Mouse (Mus musculus): ENCODE measurements around the gene Ess2. TPM values are rescaled to one million over a fixed set of nuclear protein-coding genes. Genes with fewer than 3 reads are reported as not detected.

The Ess2 gene
- polyA plus RNA-seq (2014; fragmentation: Illumina TruSeq; extraction: RNeasy Lipid Tissue Mini Kit (QIAGEN cat#74804); ENCODE audit: low read depth, low replicate concordance), result 21.2 TPM

DNA sequence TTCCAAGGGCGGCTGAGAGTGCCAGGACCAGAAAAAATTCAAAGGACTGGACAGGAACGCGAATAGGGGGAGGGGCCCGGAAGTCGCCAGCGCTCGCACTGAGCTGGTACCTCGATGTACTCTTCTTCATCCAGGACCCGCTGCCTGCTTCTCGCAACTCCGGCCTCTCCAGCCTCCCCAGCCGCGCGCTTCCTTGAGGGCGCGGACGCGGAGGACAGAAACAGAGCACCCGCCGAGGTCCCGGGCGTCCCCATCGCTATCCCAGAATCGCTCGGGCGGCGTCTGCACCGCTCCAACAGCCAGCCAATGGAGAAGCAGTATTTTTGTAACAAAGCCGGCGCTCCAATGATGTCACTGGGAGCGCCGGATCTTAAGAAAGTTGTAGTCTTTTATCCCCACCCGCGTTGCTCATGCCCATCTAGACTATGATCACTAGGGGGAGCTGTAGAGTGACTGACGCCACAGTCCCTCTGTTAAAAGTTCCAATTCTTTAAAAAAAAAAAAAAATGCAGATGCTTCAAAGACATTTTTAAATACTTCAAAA is at the start of gene Ess2:
Gene Ess2 (minus strand): TSS at position 297 of the 544 bp plus-strand sequence.

DNA sequence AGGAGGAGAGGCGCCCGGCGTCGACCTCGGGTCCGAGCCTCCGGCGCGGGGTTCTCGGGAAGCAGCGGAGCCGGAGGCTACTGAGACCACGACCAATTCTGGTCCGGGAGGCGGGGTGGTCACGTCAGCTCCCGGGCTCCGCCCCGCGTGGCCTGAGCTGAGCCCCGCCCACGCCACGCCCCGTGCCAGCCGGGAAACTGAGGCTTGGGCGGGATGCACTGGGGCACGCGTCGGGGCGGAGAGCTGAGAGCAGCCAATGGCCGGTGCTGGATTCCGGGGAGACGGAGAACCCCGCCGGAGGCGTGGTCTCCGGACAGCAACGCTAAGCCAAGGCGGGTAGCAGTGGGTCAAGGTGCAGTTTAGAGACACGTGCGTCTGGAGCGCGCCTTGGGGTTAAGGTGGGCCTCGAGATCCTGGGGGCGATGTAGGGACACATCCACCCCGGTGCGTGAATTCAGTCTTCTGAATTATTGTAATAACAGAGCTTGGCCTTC is 17.0 kb upstream of the Ess2 start, which contains the start of gene Slc25a1:
Gene Slc25a1 (minus strand): TSS at position 133 of the 494 bp plus-strand sequence.

DNA sequence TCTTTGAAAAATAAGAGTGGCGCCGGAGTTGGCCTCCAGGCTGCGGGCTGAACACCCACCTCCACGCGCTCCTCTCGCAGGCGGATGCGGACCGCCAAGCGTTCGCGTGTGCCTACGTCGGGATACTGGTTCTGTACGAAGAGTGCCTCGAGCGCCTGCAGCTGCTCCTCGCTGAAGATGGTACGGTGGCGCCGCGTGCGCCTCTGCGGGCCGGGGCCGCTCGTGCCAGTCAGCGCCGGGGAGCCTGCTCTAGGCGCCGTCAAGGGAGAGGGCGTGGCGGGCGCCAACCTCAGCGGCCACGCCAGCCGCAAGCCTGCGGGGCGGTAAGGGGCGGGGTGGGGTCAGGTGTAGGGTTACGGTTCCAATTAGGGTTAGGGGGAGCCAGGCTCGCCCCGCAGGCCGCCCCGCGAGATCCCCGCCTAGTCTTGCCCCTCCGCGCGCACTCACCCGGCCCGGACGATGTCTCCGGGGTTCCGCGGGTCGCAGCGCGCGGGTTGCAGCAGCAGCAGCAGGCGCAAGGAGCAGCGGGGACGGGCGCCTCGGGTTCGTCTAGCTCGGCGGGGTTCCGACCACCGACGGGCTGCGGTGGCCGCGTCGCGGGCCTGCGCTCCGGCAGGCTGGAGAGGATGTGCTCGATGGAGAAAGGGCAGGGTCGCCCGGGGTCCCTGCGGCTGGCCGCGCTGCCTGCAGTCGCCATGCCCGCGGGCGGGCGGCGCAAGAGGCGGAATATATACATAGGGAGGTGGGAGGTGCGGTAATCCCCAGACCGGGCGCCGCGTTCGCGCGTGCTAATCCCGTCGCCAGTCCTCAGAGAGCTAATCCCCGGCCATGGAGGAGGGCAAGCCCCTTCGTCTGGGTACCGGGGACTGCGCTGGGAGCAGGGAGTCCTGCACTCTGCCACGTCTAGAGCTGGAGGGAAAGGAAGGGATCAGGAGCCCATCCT is 3.4 kb upstream of the Ess2 start, which contains the start of gene Gsc2:
Gene Gsc2 (minus strand): TSS at position 753 of the 943 bp plus-strand sequence.

DNA sequence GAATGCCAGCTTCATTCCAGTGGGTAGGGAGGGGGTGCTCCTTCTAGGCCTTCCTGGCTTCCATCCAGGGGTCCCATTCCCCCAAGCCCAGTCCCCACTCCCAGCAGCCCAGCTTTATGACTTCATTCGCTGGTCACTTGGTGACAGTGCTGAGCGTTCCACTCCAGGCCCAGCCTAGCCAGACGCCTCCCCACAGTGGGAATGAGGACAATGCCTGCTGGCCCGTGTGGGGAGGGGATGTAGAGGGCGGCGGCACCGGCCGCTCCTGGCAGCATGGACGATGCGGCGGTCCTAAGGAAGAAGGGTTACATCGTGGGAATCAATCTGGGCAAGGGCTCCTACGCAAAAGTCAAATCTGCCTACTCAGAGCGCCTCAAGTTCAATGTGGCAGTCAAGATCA is 12.7 kb downstream of the Ess2 start, which contains the start of the genes Dgcr2 and Tssk2:
Gene Dgcr2 (minus strand): TSS at position 101 of the 400 bp plus-strand sequence.
Gene Tssk2 (plus strand): TSS at position 176 of the 400 bp plus-strand sequence.

DNA sequence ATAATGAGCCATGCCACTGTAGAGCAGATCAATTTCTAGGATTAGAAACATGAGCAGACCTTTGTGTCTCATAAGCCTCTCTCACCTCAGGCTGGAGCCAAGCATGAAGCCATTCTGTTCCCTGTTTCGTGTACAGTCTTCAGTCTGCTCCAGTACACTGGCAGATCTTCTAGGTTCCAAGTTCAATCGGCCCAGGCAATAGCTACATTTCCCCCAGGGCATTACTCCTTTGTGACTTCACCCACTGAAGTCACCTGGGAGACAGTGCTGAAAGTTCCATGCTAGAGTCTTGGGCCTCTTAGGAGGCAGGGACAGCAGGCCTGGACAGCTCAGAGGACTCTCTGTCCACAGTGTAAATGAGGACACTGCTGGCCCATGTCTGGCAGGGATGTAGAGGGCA is 17.2 kb downstream of the Ess2 start, which contains the start of gene Tssk1:
Gene Tssk1 (plus strand): TSS at position 301 of the 400 bp plus-strand sequence.

DNA sequence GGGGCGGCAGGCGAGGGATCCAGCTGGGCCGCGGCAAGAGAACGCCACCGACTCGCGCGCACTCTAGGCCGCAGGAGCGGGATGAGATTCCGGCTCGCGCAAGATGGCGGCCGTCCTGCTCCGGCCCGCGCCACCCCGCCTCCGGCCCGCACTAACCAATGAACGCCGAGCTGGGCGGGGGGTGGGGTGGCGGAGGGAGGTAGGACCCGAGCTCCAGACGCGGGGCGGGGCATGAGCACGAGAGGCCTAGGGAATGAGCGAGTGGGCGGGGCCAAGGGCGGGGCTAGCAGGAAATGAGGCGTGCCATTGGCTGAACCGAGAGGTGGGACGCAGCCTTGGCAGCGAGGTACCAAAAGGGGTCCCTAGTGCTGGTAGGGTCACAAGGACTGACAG is 19.6 kb downstream of the Ess2 start, which contains the start of gene Gm20518:
Gene Gm20518 (minus strand): TSS at position 105 of the 393 bp plus-strand sequence.

Other genes starting within 250 kb of the Ess2 start
- 54.6 TPM for gene Med15, start 178.5 kb downstream of the Ess2 start, polyA plus RNA-seq (2014; fragmentation: Illumina TruSeq; extraction: RNeasy Lipid Tissue Mini Kit (QIAGEN cat#74804); ENCODE audit: low read depth, low replicate concordance)
- 31.0 TPM for gene Klhl22, start 151.7 kb downstream of the Ess2 start, polyA plus RNA-seq (2014; fragmentation: Illumina TruSeq; extraction: RNeasy Lipid Tissue Mini Kit (QIAGEN cat#74804); ENCODE audit: low read depth, low replicate concordance)
- gene Scarf2, start 114.1 kb downstream of the Ess2 start, polyA plus RNA-seq (2014; fragmentation: Illumina TruSeq; extraction: RNeasy Lipid Tissue Mini Kit (QIAGEN cat#74804); ENCODE audit: low read depth, low replicate concordance), result 11.8 TPM
- not detected for gene B830017H08Rik, start 78.2 kb downstream of the Ess2 start, polyA plus RNA-seq (2014; fragmentation: Illumina TruSeq; extraction: RNeasy Lipid Tissue Mini Kit (QIAGEN cat#74804); ENCODE audit: low read depth, low replicate concordance)
- gene Car15, start 73.0 kb downstream of the Ess2 start, polyA plus RNA-seq (2014; fragmentation: Illumina TruSeq; extraction: RNeasy Lipid Tissue Mini Kit (QIAGEN cat#74804); ENCODE audit: low read depth, low replicate concordance), result 1.2 TPM
- gene Gm20518, start 19.7 kb downstream of the Ess2 start, polyA plus RNA-seq (2014; fragmentation: Illumina TruSeq; extraction: RNeasy Lipid Tissue Mini Kit (QIAGEN cat#74804); ENCODE audit: low read depth, low replicate concordance), result 0.40 TPM
- 2.1 TPM for gene Tssk1, start 17.1 kb downstream of the Ess2 start, polyA plus RNA-seq (2014; fragmentation: Illumina TruSeq; extraction: RNeasy Lipid Tissue Mini Kit (QIAGEN cat#74804); ENCODE audit: low read depth, low replicate concordance)
- 54.6 TPM for gene Dgcr2, start 12.8 kb downstream of the Ess2 start, polyA plus RNA-seq (2014; fragmentation: Illumina TruSeq; extraction: RNeasy Lipid Tissue Mini Kit (QIAGEN cat#74804); ENCODE audit: low read depth, low replicate concordance)
- 11.3 TPM for gene Tssk2, start 12.7 kb downstream of the Ess2 start, polyA plus RNA-seq (2014; fragmentation: Illumina TruSeq; extraction: RNeasy Lipid Tissue Mini Kit (QIAGEN cat#74804); ENCODE audit: low read depth, low replicate concordance)
- not detected for gene Gsc2, start 3.7 kb upstream of the Ess2 start, polyA plus RNA-seq (2014; fragmentation: Illumina TruSeq; extraction: RNeasy Lipid Tissue Mini Kit (QIAGEN cat#74804); ENCODE audit: low read depth, low replicate concordance)
- gene Slc25a1, start 16.9 kb upstream of the Ess2 start, polyA plus RNA-seq (2014; fragmentation: Illumina TruSeq; extraction: RNeasy Lipid Tissue Mini Kit (QIAGEN cat#74804); ENCODE audit: low read depth, low replicate concordance), result 152 TPM
- not detected for gene Vpreb2, start 69.1 kb upstream of the Ess2 start, polyA plus RNA-seq (2014; fragmentation: Illumina TruSeq; extraction: RNeasy Lipid Tissue Mini Kit (QIAGEN cat#74804); ENCODE audit: low read depth, low replicate concordance)
- 68.8 TPM for gene Dgcr6, start 141.5 kb upstream of the Ess2 start, polyA plus RNA-seq (2014; fragmentation: Illumina TruSeq; extraction: RNeasy Lipid Tissue Mini Kit (QIAGEN cat#74804); ENCODE audit: low read depth, low replicate concordance)
- gene Prodh, start 178.9 kb upstream of the Ess2 start, polyA plus RNA-seq (2014; fragmentation: Illumina TruSeq; extraction: RNeasy Lipid Tissue Mini Kit (QIAGEN cat#74804); ENCODE audit: low read depth, low replicate concordance), result 54.2 TPM
- 1.4 TPM for gene Rtn4r, start 216.3 kb upstream of the Ess2 start, polyA plus RNA-seq (2014; fragmentation: Illumina TruSeq; extraction: RNeasy Lipid Tissue Mini Kit (QIAGEN cat#74804); ENCODE audit: low read depth, low replicate concordance)

Data from adipose tissue, adult 10 weeks (tissue).